Mouse (Mus musculus) kidney, embryonic 15.5 days (tissue): ENCODE results near the gene Ass1. TPM values are rescaled to one million over a fixed set of nuclear protein-coding genes. Genes with fewer than 3 reads are reported as not detected.
A peak's percentile ranks its signal among the peaks of the same experiment; 100 is the strongest.

Source experiments
- ATAC-seq: fragments of 200-750 bp; cut with Nextera tagmentation; replicated peaks from 2 replicates; pipeline ENCODE4 v1.8.0; 2017; ENCODE audit warnings: moderate TSS enrichment; ENCODE audit not compliant: low FRiP score
- H3K27ac ChIP-seq: fragments of 300-500 bp; sonication (generic); 2 replicates; pipeline ENCODE4 v1.5.1; 2015; ENCODE audit warnings: mild to moderate bottlenecking, inconsistent platforms
- H3K27me3 ChIP-seq: fragments of 300-500 bp; sonication (generic); 2 replicates; pipeline ENCODE4 v1.6.1; 2015; ENCODE audit warnings: inconsistent platforms
- H3K36me3 ChIP-seq: fragments of 300-500 bp; sonication (generic); 2 replicates; pipeline ENCODE4 v1.6.1; 2015; ENCODE audit warnings: inconsistent platforms
- H3K4me1 ChIP-seq: fragments of 300-500 bp; sonication (generic); 2 replicates; pipeline ENCODE4 v1.6.1; 2015; ENCODE audit warnings: inconsistent platforms
- H3K4me2 ChIP-seq: fragments of 300-500 bp; sonication (generic); 2 replicates; pipeline ENCODE4 v1.6.1; 2015; ENCODE audit warnings: moderate library complexity, mild to moderate bottlenecking, inconsistent platforms
- H3K4me3 ChIP-seq: fragments of 300-500 bp; sonication (generic); replicated peaks from 2 replicates; pipeline ENCODE4 v1.5.1; 2015; ENCODE audit warnings: mild to moderate bottlenecking, inconsistent platforms
- H3K9ac ChIP-seq: fragments of 300-500 bp; sonication (generic); 2 replicates; pipeline ENCODE4 v1.6.1; 2015; ENCODE audit warnings: mild to moderate bottlenecking, inconsistent platforms
- H3K9me3 ChIP-seq: fragments of 300-500 bp; sonication (generic); replicated peaks from 2 replicates; pipeline ENCODE4 v1.6.1; 2016; ENCODE audit warnings: inconsistent platforms
- WGBS: fragments of 180-500 bp; shearing (Covaris S2); methylation state at CpG from one replicate; pipeline ENCODE4 v1.1.7; 2015; ENCODE audit warnings: mixed read lengths; 5-methylcytosine and 5-hydroxymethylcytosine counted together
- polyA plus RNA-seq: library from polyadenylated mRNA; unstranded; fragments of >200 nt; fragmentation: Nextera tagmentation; extraction: Ambion mirVana; gene quantifications from 2 replicates; pipeline ENCODE4 v1.2.1, GENCODE M21; 2015

Gene Ass1
- polyA plus RNA-seq, 1 experiment from 2014 or later = 77.8 TPM

- H3K9ac ChIP-seq = no peak overlapping the region
- H3K9me3 ChIP-seq = no peaks in the 10 kb centered on the region
- H3K4me2 ChIP-seq = no peak overlapping the region
- no peak overlapping the region for H3K27ac ChIP-seq
- H3K4me1 ChIP-seq = peaks cover 23% of the 10 kb centered on the region
- H3K4me3 ChIP-seq = no peak overlapping the region
- 24% methylated on average over 11 of the region's 11 CpGs for WGBS
- H3K27me3 ChIP-seq = peaks cover 27% of the 10 kb centered on the region; the same call in 1 of the 2 replicates
- no peaks in the 10 kb centered on the region for H3K36me3 ChIP-seq
- no peak for ATAC-seq
Observed at GRCm38 (mm10) chr2:31505472-31505871, 35.5 kb downstream of the Ass1 start.

- 98% methylated on average over 6 of the region's 6 CpGs for WGBS
- H3K27me3 ChIP-seq = peaks cover 7% of the 10 kb centered on the region; the same call in 1 of the 2 replicates
Observed at GRCm38 (mm10) chr2:31508851-31509250, 38.8 kb downstream of the Ass1 start.

GRCm38 (mm10) chr2:31511316-31511715, 41.3 kb downstream of the Ass1 start:
- 74% methylated on average over 6 of the region's 6 CpGs for WGBS
- ATAC-seq = no peak

More at GRCm38 (mm10) chr2:31508851-31509250, 38.8 kb downstream of the Ass1 start:
- Histone ChIP-seq H3K9ac (no peak overlapping the region), H3K4me2 (no peak overlapping the region), H3K4me1 (peaks cover 27% of the 10 kb centered on the region), H3K36me3 (no peaks in the 10 kb centered on the region), H3K27ac (no peak overlapping the region), H3K9me3 (no peaks in the 10 kb centered on the region), H3K4me3 (no peak overlapping the region)
- ATAC-seq = no peak

GRCm38 (mm10) chr2:31516557-31516956, 46.5 kb downstream of the Ass1 start:
- no peak overlapping the region for H3K9ac ChIP-seq
- no peak for ATAC-seq
- no peak overlapping the region for H3K4me2 ChIP-seq
- peaks cover 5% of the 10 kb centered on the region; the same call in 1 of the 2 replicates for H3K9me3 ChIP-seq
- H3K36me3 ChIP-seq = peaks cover 5% of the 10 kb centered on the region
- 71% methylated on average over 12 of the region's 12 CpGs for WGBS
- H3K27me3 ChIP-seq = no peaks in the 10 kb centered on the region
- no peak overlapping the region for H3K4me3 ChIP-seq
- H3K27ac ChIP-seq = no peak overlapping the region
- H3K4me1 ChIP-seq = peaks cover 16% of the 10 kb centered on the region

More at GRCm38 (mm10) chr2:31511316-31511715, 41.3 kb downstream of the Ass1 start:
- Histone ChIP-seq H3K27me3 (no peaks in the 10 kb centered on the region), H3K9me3 (peaks cover 5% of the 10 kb centered on the region; the same call in 1 of the 2 replicates), H3K36me3 (peaks cover 5% of the 10 kb centered on the region), H3K27ac (no peak overlapping the region), H3K4me3 (no peak overlapping the region), H3K4me2 (no peak overlapping the region), H3K9ac (no peak overlapping the region), H3K4me1 (peaks cover 18% of the 10 kb centered on the region)

- H3K27me3 ChIP-seq = no peaks in the 10 kb centered on the region
- WGBS = 82% methylated on average over 16 of the region's 16 CpGs
Observed at GRCm38 (mm10) chr2:31521800-31522335, 51.9 kb downstream of the Ass1 start.

GRCm38 (mm10) chr2:31524641-31525040, 54.6 kb downstream of the Ass1 start:
- H3K4me3 ChIP-seq = no peak overlapping the region
- H3K27ac ChIP-seq = no peak overlapping the region
- H3K36me3 ChIP-seq = no peaks in the 10 kb centered on the region
- no peak overlapping the region for H3K9ac ChIP-seq
- 71% methylated on average over 5 of the region's 5 CpGs for WGBS
- H3K4me1 ChIP-seq = peaks cover 17% of the 10 kb centered on the region
- no peaks in the 10 kb centered on the region for H3K27me3 ChIP-seq
- no peaks in the 10 kb centered on the region for H3K9me3 ChIP-seq
- no peak overlapping the region for H3K4me2 ChIP-seq
- no peak for ATAC-seq

More at GRCm38 (mm10) chr2:31521800-31522335, 51.9 kb downstream of the Ass1 start:
- Histone ChIP-seq H3K36me3 (no peaks in the 10 kb centered on the region), H3K4me2 (no peak overlapping the region), H3K9me3 (no peaks in the 10 kb centered on the region), H3K4me1 (peaks cover 6% of the 10 kb centered on the region; the same call in 1 of the 2 replicates), H3K4me3 (no peak overlapping the region), H3K27ac (no peak overlapping the region), H3K9ac (no peak overlapping the region)
- no peak for ATAC-seq

- 34% methylated on average over 10 of the region's 10 CpGs for WGBS
- peak; percentile 36; the same call in 1 of the 2 replicates for ATAC-seq
- Histone ChIP-seq H3K36me3 (no peaks in the 10 kb centered on the region), H3K9me3 (no peaks in the 10 kb centered on the region), H3K9ac (no peak overlapping the region), H3K4me2 (no peak overlapping the region), H3K4me1 (peaks cover 17% of the 10 kb centered on the region), H3K4me3 (no peak overlapping the region), H3K27ac (no peak overlapping the region), H3K27me3 (no peaks in the 10 kb centered on the region)
Observed at GRCm38 (mm10) chr2:31525778-31526177, 55.8 kb downstream of the Ass1 start.

GRCm38 (mm10) chr2:31530201-31530600, 60.2 kb downstream of the Ass1 start:
- Histone ChIP-seq H3K4me1 (peaks cover 17% of the 10 kb centered on the region), H3K9ac (no peak overlapping the region), H3K36me3 (no peaks in the 10 kb centered on the region), H3K27ac (no peak overlapping the region), H3K4me3 (no peak overlapping the region), H3K4me2 (no peak overlapping the region), H3K27me3 (no peaks in the 10 kb centered on the region), H3K9me3 (no peaks in the 10 kb centered on the region)
- 31% methylated on average over 5 of the region's 5 CpGs for WGBS
- ATAC-seq = no peak

- Histone ChIP-seq H3K4me2 (no peak overlapping the region), H3K9me3 (no peaks in the 10 kb centered on the region), H3K9ac (no peak overlapping the region), H3K4me3 (no peak overlapping the region), H3K4me1 (no peaks in the 10 kb centered on the region), H3K27ac (no peak overlapping the region), H3K27me3 (no peaks in the 10 kb centered on the region; the same call in 1 of the 2 replicates), H3K36me3 (no peaks in the 10 kb centered on the region)
- WGBS = 65% methylated on average over 5 of the region's 5 CpGs
- ATAC-seq = no peak
Observed at GRCm38 (mm10) chr2:31537054-31537453, 67.0 kb downstream of the Ass1 start.

- Histone ChIP-seq H3K4me3 (no peak overlapping the region), H3K9ac (no peak overlapping the region), H3K27ac (no peak overlapping the region), H3K9me3 (no peaks in the 10 kb centered on the region), H3K4me1 (no peaks in the 10 kb centered on the region), H3K36me3 (no peaks in the 10 kb centered on the region), H3K27me3 (no peaks in the 10 kb centered on the region; the same call in 1 of the 2 replicates), H3K4me2 (no peak overlapping the region)
- ATAC-seq = no peak
- WGBS = 50% methylated on average over 5 of the region's 5 CpGs
Observed at GRCm38 (mm10) chr2:31538745-31539144, 68.7 kb downstream of the Ass1 start.

GRCm38 (mm10) chr2:31541581-31541980, 71.6 kb downstream of the Ass1 start:
- Histone ChIP-seq H3K4me2 (no peak overlapping the region), H3K4me1 (no peaks in the 10 kb centered on the region), H3K4me3 (no peak overlapping the region), H3K27ac (no peak overlapping the region), H3K9ac (no peak overlapping the region), H3K36me3 (no peaks in the 10 kb centered on the region), H3K9me3 (no peaks in the 10 kb centered on the region), H3K27me3 (no peaks in the 10 kb centered on the region)
- 78% methylated on average over 5 of the region's 5 CpGs for WGBS
- no peak for ATAC-seq

- H3K27ac ChIP-seq = no peak overlapping the region
- no peak overlapping the region for H3K9ac ChIP-seq
- no peak for ATAC-seq
- no peaks in the 10 kb centered on the region for H3K36me3 ChIP-seq
- H3K4me3 ChIP-seq = no peak overlapping the region
- no peaks in the 10 kb centered on the region for H3K4me1 ChIP-seq
- H3K27me3 ChIP-seq = no peaks in the 10 kb centered on the region
- no peak overlapping the region for H3K4me2 ChIP-seq
- whole genome bisulfite sequencing = 36% methylated on average over 11 of the region's 11 CpGs
- H3K9me3 ChIP-seq = no peaks in the 10 kb centered on the region
Observed at GRCm38 (mm10) chr2:31547726-31548125, 77.7 kb downstream of the Ass1 start.

- WGBS = 82% methylated on average over 3 of the region's 3 CpGs
- Histone ChIP-seq H3K9me3 (peaks cover 3% of the 10 kb centered on the region; the same call in 1 of the 2 replicates), H3K36me3 (no peaks in the 10 kb centered on the region), H3K4me3 (no peak overlapping the region), H3K27me3 (no peaks in the 10 kb centered on the region), H3K9ac (no peak overlapping the region), H3K4me2 (no peak overlapping the region), H3K27ac (no peak overlapping the region), H3K4me1 (no peaks in the 10 kb centered on the region)
- ATAC-seq = no peak
Observed at GRCm38 (mm10) chr2:31550503-31550902, 80.5 kb downstream of the Ass1 start.
